Mouse (Mus musculus) spleen, postnatal 4 days (tissue): ENCODE results near the gene Maff.

Experiments
- DNase-seq, 2 experiments: peaks; one replicate each; pipeline ENCODE4 v3.0.0; 2022; ENCODE audit warnings: low spot score in 2 of 2

Gene Maff

DNA sequence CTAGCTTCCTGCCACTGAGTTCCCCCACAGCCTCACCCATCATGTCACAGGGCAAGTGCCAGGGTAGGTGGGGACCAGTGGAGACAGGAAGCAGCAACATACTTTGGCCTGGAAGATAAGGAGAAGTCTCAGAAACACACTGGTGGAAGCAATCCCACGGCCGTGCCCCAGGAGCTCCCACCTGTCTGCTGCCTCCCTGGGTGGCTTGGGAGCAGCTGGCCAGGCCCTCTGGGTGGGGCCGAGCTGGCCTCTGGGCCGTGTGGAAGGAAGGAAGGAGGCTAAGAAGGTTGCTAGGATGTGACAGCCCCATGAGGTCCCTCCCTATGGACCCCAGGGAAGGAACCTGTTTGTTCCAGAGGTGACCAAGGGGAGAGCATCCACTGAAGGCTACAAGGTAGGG, 14.6 kb downstream of the Maff start:
- DNase-seq = no peak

DNA sequence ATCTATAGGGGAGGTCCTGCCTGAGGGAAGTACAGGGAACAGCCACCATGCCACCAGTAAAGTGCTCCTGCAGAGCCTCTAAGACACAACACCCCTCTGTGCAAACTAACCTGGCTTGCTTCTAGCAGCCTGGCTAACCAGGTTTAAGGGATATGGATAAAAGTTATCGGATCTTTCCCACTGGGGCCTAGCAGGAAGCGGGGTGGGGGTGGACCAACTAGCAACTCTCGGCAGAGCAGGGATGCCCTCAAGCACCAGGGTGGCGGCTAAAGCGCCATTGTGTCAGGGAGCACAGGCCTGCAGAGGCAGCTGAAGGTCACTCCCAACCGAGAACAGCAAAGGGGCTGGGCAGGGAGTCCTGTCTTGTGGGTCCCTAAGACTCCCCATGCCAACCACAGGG, 17.7 kb downstream of the Maff start:
- no peak for DNase-seq

DNA sequence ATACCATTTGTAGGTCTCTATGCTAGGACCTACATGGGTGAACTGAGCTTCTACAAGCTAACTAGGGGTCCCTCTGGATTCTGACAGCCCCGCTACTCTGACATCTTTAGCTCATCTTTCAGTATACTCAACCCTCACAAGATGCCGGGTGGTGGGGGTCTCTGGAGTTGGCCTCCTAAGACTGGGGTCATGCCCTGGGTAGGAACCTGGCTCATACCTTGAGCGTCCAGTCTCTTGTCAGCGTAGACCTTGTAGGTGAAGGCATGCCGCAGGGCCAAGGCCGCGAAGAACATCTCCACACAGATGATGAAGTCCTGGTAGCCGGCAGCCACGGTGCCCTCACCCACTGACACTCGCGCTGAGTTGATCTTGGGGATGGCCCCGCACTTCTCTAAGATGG, 18.6 kb downstream of the Maff start:
- DNase-seq = no peak

DNA sequence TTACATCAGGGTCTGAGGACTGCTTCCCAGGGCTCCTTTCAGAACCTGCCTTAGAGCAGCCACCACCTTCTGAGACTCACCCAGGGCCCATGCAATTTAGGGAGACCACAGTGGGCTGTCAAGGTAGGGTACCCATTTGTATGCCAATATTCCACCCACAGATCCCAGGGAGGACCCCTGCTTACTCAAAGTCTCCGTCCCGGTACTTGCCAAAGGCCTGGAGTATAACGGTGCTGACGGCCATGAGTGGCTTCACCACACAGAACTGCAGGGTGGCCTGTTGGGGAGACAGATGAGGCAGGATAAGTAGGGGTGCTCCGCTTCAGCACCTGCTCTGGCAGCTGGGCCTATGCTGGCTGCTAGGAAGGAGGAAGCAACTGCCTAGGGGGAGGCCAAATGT, 20.0 kb downstream of the Maff start:
- no peak for DNase-seq

DNA sequence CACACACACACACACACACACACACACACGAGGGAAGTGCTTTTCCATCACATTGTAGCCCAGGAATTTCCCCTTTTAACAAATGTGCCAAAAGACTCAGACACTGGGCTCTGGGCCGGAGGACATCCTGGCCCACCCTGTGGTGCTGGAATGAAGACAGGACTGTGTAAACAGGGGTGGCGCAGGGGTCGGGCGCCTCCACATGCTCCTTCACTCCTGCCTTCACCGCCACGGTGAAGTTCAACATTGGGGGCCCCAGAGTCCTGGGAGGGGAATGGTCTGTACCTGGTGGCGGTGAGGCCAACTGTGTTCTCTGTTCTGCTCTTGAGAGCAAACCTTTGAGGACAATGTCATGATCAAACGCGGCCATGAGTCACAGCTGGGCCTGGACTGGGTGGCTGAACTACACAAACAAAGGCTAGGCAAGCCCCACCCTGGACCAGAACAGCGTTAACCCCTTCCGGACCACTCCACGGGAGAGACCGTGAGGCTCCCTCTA, 21.9 kb downstream of the Maff start:
- no peak for DNase-seq

DNA sequence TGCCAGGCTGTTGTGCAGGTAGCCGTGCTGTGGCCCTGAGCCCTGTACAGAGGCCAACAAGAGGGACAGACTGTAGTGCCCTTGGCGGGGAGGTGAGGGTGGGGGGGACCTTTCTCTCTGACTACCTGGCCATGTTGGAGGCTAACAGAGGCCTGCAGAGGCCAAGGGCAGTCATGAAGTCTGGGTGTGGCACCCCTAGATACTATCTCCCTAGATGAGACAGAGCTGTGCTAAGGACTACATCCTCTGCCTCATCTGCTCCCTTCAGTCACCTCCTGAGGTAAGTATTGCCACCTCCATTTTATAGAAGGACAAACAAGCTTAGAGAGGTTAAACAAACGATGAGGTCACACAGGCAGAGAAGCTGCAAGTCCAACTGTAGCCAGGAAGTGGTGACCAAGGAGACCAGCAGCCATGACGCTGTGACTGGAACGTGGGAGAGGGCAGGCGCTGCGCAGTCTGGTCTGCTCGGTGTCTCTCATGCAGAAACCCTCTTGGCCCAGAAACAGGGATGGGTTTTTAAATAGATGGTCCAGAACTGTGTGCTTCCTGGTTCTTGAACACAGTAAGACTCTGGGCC, 22.5 kb downstream of the Maff start:
- no peak for DNase-seq

DNA sequence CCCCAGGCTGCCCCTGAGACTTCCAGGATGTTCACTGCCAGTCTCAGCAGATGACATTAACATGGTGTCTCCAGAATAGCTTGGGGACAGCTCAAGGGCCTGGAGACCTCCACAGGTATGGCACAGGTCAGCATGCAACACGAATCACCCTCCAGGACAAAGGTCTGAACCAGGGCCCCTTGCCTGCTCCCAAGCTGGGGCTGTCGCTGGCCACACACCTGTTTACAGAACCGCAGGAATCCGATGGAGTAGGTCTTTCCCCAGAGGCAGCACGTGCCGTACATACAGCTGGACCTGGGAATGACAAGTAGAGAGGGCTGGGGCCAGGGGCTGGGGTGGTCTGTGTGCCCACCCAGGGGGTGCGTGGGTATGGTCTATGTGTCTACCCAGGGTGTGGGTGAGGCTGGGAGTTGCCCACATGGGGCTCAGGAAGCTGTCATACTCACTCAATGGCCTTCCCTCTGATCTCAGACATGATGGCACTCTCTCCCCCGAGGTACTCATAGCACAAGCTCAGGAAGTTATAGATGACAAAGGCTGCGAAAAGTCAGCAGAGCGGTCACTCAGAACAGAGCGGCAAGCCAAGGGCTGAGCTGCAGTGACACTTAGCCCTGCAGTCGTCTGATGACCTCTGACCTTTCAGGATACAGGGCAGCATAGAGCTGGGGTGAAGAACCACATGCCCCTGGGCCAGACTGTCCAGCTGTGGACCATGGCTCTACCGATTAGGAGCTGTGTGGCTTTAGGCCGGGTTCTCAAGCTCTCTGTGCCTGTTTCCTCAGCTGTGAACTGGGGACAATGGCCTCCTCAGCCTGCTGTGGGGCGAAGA, 23.2 kb downstream of the Maff start:
- DNase-seq = no peak

DNA sequence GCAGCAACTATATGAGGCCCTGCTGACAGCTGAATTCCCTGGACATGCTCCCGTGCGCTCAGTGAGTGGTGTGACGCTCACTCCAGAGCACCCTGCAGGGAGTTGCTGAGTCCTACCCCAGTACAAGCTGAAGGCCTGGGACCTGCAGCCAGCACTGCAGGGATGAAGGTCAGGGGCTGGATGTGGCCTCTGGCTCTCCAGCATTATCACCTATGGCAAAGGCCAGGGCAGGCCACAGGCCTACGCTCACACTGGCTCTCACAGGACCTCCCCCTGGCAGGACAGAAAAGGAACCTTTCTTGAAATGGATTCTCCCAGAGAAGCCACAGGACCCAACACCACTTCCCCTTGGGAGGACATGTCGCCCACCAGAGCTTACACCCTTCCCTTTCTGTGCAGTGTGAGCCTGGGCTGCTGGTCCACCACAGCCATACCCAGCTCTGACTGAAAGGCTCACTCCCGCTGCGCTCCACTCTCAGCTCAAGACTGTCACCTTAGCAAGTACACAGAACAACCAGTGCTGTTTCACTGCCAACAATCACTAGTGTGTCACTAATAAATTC, 23.9 kb downstream of the Maff start:
- no peak for DNase-seq

DNA sequence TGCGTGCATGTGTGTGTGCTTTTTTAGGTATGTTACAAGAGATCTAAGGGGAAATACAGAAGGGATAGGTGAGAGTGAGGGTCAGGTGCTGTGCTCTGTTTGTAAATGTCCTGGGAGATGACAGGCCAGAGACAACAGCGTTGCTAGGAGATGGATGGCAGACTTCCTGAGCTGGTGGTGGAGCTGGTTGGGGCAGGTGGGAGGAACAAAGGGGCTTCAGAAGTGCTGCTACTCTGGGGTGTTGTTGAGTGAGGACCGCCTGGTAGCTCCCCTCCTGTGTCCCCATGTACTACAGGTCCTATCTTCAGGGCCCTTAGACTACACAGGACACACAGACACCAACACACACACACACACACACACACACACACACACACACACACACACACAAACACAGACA, 28.3 kb downstream of the Maff start:
- DNase-seq = no peak

DNA sequence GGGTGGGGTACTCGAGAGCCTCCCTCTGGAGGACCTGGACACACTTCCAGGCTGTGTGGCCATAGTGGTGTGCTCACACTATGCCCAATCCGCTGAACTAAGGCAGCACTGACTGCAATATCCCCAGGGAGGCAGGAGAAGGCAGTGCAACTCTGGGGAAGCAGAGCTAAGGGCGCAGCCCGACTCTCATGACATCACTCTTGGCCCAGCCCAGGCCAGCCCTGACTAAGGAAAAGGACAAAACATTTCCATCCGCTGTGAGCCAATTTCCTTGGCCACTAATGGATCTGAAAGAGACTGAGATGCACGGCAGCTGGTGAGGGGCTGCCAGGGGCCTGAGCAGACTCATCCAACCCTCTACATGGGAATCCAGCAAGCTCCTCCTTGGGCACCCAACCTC, 31.3 kb downstream of the Maff start:
- DNase-seq = no peak

DNA sequence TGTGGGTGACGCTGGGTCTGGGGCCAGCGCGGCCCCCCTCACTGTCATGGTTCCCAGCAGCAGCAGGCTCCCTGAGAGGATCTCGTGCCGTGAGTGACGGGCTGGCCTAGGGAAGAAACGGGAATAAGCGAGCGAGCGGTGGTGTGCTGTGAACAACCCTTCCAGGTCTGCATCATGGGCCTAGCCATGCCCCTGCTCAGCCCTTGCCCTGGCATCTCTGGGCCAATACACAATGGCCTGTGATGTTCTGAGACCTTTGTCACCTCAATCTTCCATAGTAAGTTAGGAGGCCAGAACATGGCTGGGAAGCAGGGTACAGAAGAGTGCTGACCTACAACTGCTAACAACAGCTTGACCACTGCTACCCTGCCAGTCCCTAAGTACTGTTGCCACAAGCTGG, 32.2 kb downstream of the Maff start:
- DNase-seq = no peak

DNA sequence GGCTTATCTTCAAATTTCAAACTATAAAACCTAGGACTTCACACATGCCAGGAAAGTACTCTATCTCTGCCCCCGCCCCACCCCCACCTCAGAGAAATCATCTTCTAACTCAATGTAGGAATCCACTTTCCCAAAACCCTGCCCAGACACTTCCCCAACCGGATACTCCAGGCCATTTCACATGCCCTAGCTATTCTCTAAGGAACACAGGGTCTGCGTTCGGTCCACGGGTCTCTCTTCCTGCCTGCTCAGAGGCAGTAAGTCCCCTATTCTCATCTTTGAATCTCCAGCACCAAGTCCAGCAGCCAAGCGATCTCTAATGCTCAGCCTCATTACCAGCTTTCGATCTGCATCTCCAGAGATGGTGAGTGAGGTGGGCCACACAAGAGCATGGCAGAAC, 33.2 kb downstream of the Maff start:
- DNase-seq = no peak

DNA sequence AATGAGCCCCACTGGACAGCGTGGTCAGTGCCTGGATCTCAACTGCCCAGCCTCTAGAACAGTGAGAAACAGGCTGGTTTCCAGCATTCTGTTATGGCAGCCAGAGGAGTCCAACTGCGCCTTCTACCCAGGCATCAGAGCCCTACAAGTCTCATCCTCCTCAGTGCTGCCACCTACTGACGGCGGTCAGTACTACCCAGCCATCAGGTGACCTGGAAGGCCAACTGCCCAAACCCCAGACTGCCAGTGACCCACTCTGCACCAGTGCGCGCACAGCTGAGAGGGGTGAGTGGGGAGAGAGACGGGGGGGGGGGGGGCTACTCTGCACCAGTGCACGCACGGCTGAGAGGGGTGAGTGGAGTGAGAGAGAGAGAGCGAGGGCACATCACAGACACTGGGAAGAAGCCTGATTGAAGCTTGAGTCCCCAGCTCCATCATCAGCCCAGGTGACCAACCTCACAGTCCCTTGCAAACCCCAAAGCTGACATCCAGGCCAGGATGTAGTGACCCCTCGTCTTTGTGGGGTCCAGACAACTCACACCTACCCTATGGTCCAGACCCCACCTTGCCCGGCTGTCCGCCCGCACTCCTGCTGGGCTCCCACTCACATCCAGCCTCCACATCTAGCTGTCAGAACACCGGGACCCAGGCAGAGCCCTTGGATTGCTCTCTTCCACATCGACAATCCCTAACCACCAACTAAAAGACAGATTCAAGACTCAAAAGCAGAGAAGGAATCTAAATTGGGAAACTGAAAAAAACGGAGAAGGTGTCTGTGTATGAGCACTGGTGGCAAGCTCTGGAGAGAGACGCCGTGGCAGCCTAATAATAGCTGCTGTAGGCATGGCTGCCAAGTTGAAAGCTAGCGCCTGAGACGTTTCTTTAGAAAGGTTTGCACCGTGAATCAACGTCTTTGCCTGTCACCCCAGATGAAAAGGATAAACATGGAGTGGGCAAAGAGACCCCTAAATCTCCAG, 34.3 kb downstream of the Maff start:
- peak; percentile 67 to 89 for DNase-seq

DNA sequence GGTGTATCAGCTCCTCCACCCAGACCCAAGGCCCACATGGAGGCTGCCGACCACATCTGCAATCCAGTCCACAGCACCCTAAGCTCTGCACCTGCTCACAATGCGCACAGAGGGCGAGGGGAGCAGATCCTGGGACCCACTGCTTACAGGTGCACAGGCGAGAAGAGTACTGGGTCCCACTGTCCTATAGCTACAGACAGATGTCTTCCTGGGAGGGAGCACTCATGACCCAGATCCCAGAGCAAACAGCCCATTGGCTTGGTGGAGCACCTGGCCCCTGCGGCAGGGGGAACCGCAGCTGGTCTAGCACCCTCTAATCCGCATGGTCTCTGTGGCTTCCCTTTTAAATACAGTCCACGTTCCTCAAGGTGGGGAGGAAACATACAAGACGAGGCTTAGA, 35.2 kb downstream of the Maff start:
- no peak for DNase-seq

DNA sequence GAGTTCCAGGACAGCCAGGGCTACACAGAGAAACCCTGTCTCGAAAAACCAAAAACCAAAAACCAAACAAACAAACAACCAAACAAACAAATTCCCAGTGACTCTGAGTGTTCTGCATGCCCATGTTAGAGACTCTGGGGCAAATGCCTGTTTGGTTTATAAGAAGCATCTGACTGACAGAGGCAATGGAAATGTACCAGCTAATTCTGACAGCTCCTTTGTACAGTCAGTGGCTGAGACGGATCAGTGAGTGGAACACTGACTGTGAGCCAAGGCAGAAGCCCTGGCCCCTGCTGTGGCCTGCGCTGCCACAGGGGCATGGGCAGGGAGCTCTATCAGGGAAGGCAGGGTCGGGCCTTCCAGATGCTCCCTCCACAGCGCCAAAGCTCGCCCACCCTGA, 40.7 kb downstream of the Maff start:
- DNase-seq = no peak

DNA sequence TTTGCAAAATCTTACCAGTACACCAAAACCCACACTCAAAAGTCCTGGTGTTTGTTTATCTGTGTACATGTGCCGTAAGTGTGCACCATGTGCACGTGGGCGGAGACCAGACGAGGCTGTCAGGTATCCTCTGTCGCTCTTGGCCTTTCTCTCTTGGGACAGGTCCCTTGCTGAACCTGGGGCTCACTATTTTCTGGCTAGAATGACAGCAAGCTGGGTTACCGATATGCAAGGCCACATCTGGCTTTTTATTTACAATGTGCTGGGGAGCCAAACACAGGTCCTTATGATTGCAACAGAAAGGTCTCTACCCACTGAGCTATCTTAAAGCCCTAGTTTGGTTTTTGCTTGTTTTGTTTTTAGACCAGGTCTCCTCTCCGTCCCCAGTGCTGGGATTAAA, 41.2 kb downstream of the Maff start:
- DNase-seq = no peak

DNA sequence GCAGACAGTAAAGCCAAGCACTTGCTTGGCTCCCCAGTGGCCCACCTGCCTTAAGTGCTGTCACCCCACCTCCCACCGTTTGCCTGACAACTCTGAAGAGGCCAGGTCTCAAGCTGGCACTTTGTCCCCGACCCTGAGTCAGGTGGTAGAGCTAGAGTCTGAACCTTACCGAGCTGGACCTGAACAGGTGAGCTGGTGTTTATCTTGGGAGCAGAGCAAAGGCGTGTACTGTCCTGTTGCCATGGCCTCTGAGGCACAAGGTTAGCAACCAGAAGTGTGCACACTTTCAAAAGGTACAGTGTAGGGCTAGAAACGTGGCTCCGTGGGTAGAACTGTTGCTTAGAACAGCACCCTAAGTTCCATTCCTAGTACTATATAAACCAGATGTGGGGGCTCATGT, 41.8 kb downstream of the Maff start:
- DNase-seq = no peak

DNA sequence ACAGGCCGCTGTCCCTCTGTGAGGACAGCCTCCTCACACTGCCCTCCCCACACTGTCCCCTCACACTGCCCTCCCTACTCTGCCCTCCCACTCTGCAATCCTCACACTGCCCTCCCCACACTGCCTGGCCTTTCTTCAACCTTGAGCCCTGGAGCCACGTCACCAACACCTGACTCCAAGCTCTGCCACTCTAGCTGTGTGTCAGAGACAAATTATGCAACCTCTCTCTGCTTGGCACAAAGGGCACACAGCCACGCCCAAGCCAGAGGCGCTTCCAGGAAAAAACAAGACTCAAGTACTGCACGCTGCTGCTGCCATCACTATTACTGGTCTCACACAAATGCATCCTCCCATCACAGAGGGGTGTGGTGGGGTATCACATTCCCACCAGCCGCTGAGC, 44.0 kb downstream of the Maff start:
- no peak for DNase-seq

DNA sequence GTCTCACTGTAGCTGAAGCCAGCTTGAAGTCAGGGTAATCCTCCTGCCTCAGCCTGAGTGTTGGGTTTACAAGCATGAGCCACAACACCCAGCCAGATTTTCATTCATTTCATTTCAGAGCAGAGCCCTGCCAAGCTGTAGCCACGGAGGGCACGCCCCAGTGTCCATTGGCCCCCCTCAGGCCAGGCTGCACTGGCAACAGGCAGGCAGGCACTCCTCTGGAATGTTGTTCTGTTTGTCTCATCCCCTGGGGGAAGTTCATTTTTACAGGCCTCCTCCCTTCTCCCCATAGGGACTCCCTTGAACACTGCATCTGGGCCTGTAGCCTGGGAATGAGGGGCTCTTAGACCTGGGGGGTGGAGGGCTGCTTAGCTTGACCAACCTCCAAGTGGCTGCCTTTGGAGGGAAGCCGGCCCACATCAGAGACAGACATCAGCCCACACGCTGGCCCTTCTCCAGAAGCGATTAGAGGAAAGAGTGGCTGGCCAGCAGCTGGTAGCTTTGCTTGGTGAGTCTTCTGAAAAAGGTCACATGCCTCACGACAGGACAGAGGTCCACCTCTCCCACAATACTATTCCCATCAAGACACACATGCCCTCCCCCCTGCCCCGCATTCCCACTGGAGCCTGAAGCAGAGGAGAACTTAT, 45.1 kb downstream of the Maff start:
- DNase-seq = no peak

DNA sequence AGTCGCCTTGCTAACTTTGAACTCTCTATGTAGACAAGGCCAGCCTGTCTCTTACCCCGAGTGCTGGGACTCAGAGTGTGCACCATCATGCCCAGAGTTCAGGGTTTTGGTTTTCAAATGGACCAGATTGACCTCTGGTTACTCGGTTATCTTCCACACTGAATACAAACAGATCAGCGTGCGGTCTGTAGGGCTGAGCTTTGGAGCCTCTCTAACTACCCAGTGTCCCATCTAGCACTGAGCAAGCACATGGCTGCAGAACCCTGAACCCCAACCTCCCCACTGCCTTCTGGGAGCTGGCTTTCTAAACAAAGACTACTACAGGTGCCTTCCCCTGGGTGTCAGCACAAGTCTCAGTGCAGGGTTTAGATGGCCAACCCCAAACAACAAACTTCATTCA, 46.1 kb downstream of the Maff start:
- no peak for DNase-seq

DNA sequence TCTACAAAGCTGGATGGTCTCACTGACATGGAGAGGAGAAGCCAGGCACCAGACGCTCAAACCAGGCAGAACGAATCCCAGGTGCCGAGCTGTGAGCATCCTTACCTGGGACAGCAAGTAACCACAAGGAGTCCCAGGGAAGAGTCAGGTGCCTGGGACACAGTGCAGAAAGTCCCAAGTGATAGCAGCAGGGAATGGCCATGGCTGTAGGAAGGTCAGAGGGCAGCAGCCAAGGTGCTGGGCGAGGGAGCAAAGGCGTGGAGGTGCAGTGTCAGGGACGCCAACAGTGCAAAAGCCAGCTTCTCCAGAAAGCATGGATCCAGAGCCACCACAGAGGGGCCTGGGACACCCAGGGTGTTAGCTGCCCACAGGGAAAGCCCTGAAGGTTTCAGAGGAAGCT, 46.7 kb downstream of the Maff start:
- DNase-seq = no peak

DNA sequence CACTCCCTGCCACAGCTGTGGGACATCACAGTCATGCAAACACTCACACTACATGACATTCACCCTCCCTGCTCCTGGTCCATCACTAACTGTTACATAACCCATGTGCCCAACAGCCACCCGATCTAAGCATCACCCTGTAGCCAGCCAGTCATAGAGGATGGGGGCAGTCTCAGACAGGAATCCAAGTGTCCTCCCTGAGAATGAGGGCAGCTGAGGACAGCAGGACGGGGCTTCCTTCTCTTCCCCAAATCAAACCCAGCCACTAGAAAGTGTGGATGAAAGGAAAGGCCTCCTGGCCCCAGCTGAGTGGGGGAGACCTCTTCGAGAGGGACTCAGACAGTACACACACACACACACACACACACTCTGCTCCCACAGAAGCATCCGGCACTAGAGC, 48.4 kb downstream of the Maff start:
- DNase-seq = no peak
